8 mouse cellular contexts compared by ENCODE assay signal in genomic region chr8:126474299-126475187, GRCm38 (mm10). TPM values are rescaled to one million over a fixed set of nuclear protein-coding genes. Genes with fewer than 3 reads are reported as not detected.
DNase-seq lines count a peak whose midpoint lies in the region; ATAC-seq and TF ChIP-seq lines count a peak whose summit lies in the region.

TSS of gene Tarbp1 (minus strand) at chr8:126475065.

- H3K4me3 ChIP-seq in embryonic facial prominence, embryonic 13.5 days, result peak within 1 kb of the TSS; percentile 88
- H3K4me3 ChIP-seq in heart, adult 2 months, result peak within 1 kb of the TSS; percentile 91
- H3K4me3 ChIP-seq in kidney, adult 2 months (ENCODE audit: insufficient read depth, low read depth, low read length), result peak within 1 kb of the TSS; percentile 88
- H3K4me3 ChIP-seq in limb, embryonic 11.5 days (ENCODE audit: low read depth, low read length), result peak within 1 kb of the TSS; percentile 85
- H3K4me3 ChIP-seq in midbrain, embryonic 13.5 days (replicated peaks), result peak within 1 kb of the TSS; percentile 72
- peak within 1 kb of the TSS; percentile 89 for H3K4me3 ChIP-seq in small intestine, adult 2 months (ENCODE audit: low read depth, low read length)

- no peaks in the 10 kb centered on the region for H3K79me2 ChIP-seq in heart, adult 2 months (replicated peaks; ENCODE audit: control insufficient read depth, insufficient read depth, low read length)

- no peak for TF ChIP-seq EP300 in heart, adult 2 months (IDR thresholded peaks at IDR 0.05; ENCODE audit: insufficient read depth, low read depth, low read length)

- WGBS in embryonic facial prominence, embryonic 13.5 days, result under 1% methylated on average over 124 of the region's 124 CpGs
- WGBS in heart, adult 2 months, result under 1% methylated on average over 122 of the region's 124 CpGs
- under 1% methylated on average over 124 of the region's 124 CpGs for WGBS in kidney, adult 2 months
- WGBS in limb, embryonic 11.5 days, result under 1% methylated on average over 120 of the region's 124 CpGs
- under 1% methylated on average over 109 of the region's 124 CpGs for WGBS in midbrain, embryonic 13.5 days
- WGBS in small intestine, adult 2 months, result under 1% methylated on average over 124 of the region's 124 CpGs

- peak within 1 kb of the TSS; percentile 85 for H3K4me2 ChIP-seq in embryonic facial prominence, embryonic 13.5 days
- H3K4me2 ChIP-seq in limb, embryonic 11.5 days (ENCODE audit: low read depth, severe bottlenecking), result peak within 1 kb of the TSS; percentile 76
- H3K4me2 ChIP-seq in midbrain, embryonic 13.5 days (replicated peaks), result peak within 1 kb of the TSS; percentile 81

- H3K36me3 ChIP-seq in embryonic facial prominence, embryonic 13.5 days, result peaks cover 14% of the 10 kb centered on the region
- H3K36me3 ChIP-seq in heart, adult 2 months (ENCODE audit: control insufficient read depth, insufficient read depth, low read length), result no peaks in the 10 kb centered on the region; the same call in 1 of the 2 replicates
- no peaks in the 10 kb centered on the region; the same call in 1 of the 2 replicates for H3K36me3 ChIP-seq in kidney, adult 2 months (ENCODE audit: control insufficient read depth, insufficient read depth, low read length)
- H3K36me3 ChIP-seq in limb, embryonic 11.5 days (ENCODE audit: control insufficient read depth, insufficient read depth, low read length), result 0 out of 2 replicates have a peak, but pooled peaks cover 2% of the 10 kb centered on the region
- peaks cover 4% of the 10 kb centered on the region; the same call in 1 of the 2 replicates for H3K36me3 ChIP-seq in midbrain, embryonic 13.5 days
- H3K36me3 ChIP-seq in small intestine, adult 2 months (ENCODE audit: control insufficient read depth, insufficient read depth, low read length), result peaks cover 4% of the 10 kb centered on the region

- peaks cover 10% of the 10 kb centered on the region for H3K27me3 ChIP-seq in embryonic facial prominence, embryonic 13.5 days
- H3K27me3 ChIP-seq in heart, adult 2 months (ENCODE audit: control insufficient read depth, insufficient read depth, low read length), result no peaks in the 10 kb centered on the region
- H3K27me3 ChIP-seq in kidney, adult 2 months (replicated peaks; ENCODE audit: control insufficient read depth, insufficient read depth, low read length), result no peaks in the 10 kb centered on the region
- H3K27me3 ChIP-seq in limb, embryonic 11.5 days (ENCODE audit: control insufficient read depth, insufficient read depth, low read length), result no peaks in the 10 kb centered on the region
- H3K27me3 ChIP-seq in midbrain, embryonic 13.5 days, result peaks cover 24% of the 10 kb centered on the region
- H3K27me3 ChIP-seq in small intestine, adult 2 months (ENCODE audit: control insufficient read depth, insufficient read depth, low read length), result no peaks in the 10 kb centered on the region

- H3K9ac ChIP-seq in embryonic facial prominence, embryonic 13.5 days, result peak within 1 kb of the TSS; percentile 84
- H3K9ac ChIP-seq in heart, adult 2 months (ENCODE audit: low read depth, low read length), result peak within 1 kb of the TSS; percentile 82
- peak within 1 kb of the TSS; percentile 78 for H3K9ac ChIP-seq in limb, embryonic 11.5 days (ENCODE audit: low read length)
- peak within 1 kb of the TSS; percentile 82 for H3K9ac ChIP-seq in midbrain, embryonic 13.5 days (replicated peaks)

- H3K4me1 ChIP-seq in embryonic facial prominence, embryonic 13.5 days, result peaks cover 24% of the 10 kb centered on the region
- H3K4me1 ChIP-seq in heart, adult 2 months (ENCODE audit: control insufficient read depth, insufficient read depth, low read length), result peaks cover 5% of the 10 kb centered on the region
- H3K4me1 ChIP-seq in kidney, adult 2 months (ENCODE audit: control insufficient read depth, insufficient read depth, low read length), result peaks cover 7% of the 10 kb centered on the region; the same call in 1 of the 2 replicates
- H3K4me1 ChIP-seq in limb, embryonic 11.5 days (ENCODE audit: control insufficient read depth, insufficient read depth, low read length), result peaks cover 8% of the 10 kb centered on the region
- peaks cover 17% of the 10 kb centered on the region for H3K4me1 ChIP-seq in midbrain, embryonic 13.5 days (replicated peaks)
- H3K4me1 ChIP-seq in small intestine, adult 2 months (ENCODE audit: control insufficient read depth, insufficient read depth, insufficient read length, low read length), result peaks cover 4% of the 10 kb centered on the region; the same call in 1 of the 2 replicates

- H3K9me3 ChIP-seq in embryonic facial prominence, embryonic 13.5 days, result no peaks in the 10 kb centered on the region
- no peaks in the 10 kb centered on the region for H3K9me3 ChIP-seq in limb, embryonic 11.5 days (ENCODE audit: control insufficient read depth, low read length)
- no peaks in the 10 kb centered on the region for H3K9me3 ChIP-seq in midbrain, embryonic 13.5 days

- peak within 1 kb of the TSS; percentile 89 for H3K27ac ChIP-seq in embryonic facial prominence, embryonic 13.5 days
- H3K27ac ChIP-seq in heart, adult 2 months, result peak within 1 kb of the TSS; percentile 72
- H3K27ac ChIP-seq in kidney, adult 2 months (ENCODE audit: insufficient read depth, low read depth, low read length), result peak within 1 kb of the TSS; percentile 54
- H3K27ac ChIP-seq in limb, embryonic 11.5 days (replicated peaks; ENCODE audit: low read depth, low read length), result peak within 1 kb of the TSS; percentile 70
- peak within 1 kb of the TSS; percentile 83 for H3K27ac ChIP-seq in midbrain, embryonic 13.5 days
- peak within 1 kb of the TSS; percentile 14; the same call in 1 of the 2 replicates for H3K27ac ChIP-seq in small intestine, adult 2 months (ENCODE audit: insufficient read depth, low read depth, low read length)

- peak; percentile 73 for TF ChIP-seq POLR2A in heart, adult 2 months (IDR thresholded peaks at IDR 0.05; ENCODE audit: insufficient read depth, low read depth, low read length)
- no peak for TF ChIP-seq POLR2A in kidney, adult 2 months (IDR thresholded peaks at IDR 0.05; ENCODE audit: low read depth, low read length)
- peak; percentile 41 for TF ChIP-seq POLR2A in small intestine, adult 2 months (IDR thresholded peaks at IDR 0.05; ENCODE audit: low read depth, low read length)

- peak; percentile 94 for ATAC-seq in embryonic facial prominence, embryonic 13.5 days (ENCODE audit: insufficient number of reproducible peaks, insufficient read depth, low FRiP score, low TSS enrichment, low read depth)
- ATAC-seq in limb, embryonic 11.5 days (ENCODE audit: insufficient number of reproducible peaks, low FRiP score, low TSS enrichment, low read depth), result peak; percentile 94
- peak; percentile 95 for ATAC-seq in midbrain, embryonic 13.5 days

- no peak for TF ChIP-seq CTCF in heart, adult 2 months (IDR thresholded peaks at IDR 0.05)
- TF ChIP-seq CTCF in kidney, adult 2 months (conservative IDR thresholded peaks at IDR 0.05; ENCODE audit: insufficient read depth, insufficient read length, low read depth, low read length), result no peak
- TF ChIP-seq CTCF in small intestine, adult 2 months (IDR thresholded peaks at IDR 0.05; ENCODE audit: extremely low read depth, insufficient read length, insufficient replicate concordance, low read depth, low read length), result no peak

- intact Hi-C loops in heart, adult 2 months (cut with DNase I), result no loop called here

- DNase-seq in 3134 (ENCODE audit: extremely low read depth, insufficient read length, low spot score), result peak; percentile 91
- peak; percentile 94 to 95 for DNase-seq in adrenal gland, postnatal 36 days
- peak; percentile 94 to 95 for DNase-seq in heart, adult 2 months
- DNase-seq in kidney, adult 2 months, result peak; percentile 93
- DNase-seq in limb, embryonic 11.5 days (ENCODE audit: low spot score), result peak; percentile 94

RNA-seq across cellular contexts. Expression of gene Tarbp1, which starts in this region (rescaled TPM):
- total RNA-seq in adrenal gland, postnatal 36 days (2021), result 1 to 10 TPM; 6.4 to 7.1 TPM
- 3.1 and 3.3 TPM in 2 replicates for polyA plus RNA-seq in embryonic facial prominence, embryonic 13.5 days (2015; fragmentation: Nextera tagmentation; extraction: Ambion mirVana)
- total RNA-seq in heart, adult 2 months (2021), result 1 to 10 TPM; 3.9 to 4.0 TPM
- 2.5 and 4.9 TPM in 2 replicates for polyA plus RNA-seq in heart, adult 2 months (2012; rRNA removed)
- 2.7 and 3.2 TPM in 2 replicates for polyA plus RNA-seq in kidney, adult 2 months (2012; rRNA removed)
- 3.8 and 4.1 TPM in 2 replicates for polyA plus RNA-seq in limb, embryonic 11.5 days (2014; fragmentation: Nextera tagmentation; extraction: Ambion mirVana)
- 1.8 TPM in 2 replicates for polyA plus RNA-seq in midbrain, embryonic 13.5 days (2015; fragmentation: Nextera tagmentation; extraction: Ambion mirVana)
- 1.3 and 1.7 TPM in 2 replicates for polyA plus RNA-seq in small intestine, adult 2 months (2012; rRNA removed)

Comparison
In these comparisons a context has a peak if more than half of its experiments do, and no peak if none do; other contexts are left out.
1. Peak in every context shown above with its lines: DNase-seq, ATAC-seq, H3K4me3 ChIP-seq and H3K27ac ChIP-seq.
2. H3K27ac ChIP-seq: peak in every context shown above with its lines; median percentile 89 in embryonic facial prominence, embryonic 13.5 days; 83 in midbrain, embryonic 13.5 days; 72 in heart, adult 2 months; 70 in limb, embryonic 11.5 days; 54 in kidney, adult 2 months; 14 in small intestine, adult 2 months.